11 mouse cellular contexts compared by ENCODE assay signal in the genomic region with DNA sequence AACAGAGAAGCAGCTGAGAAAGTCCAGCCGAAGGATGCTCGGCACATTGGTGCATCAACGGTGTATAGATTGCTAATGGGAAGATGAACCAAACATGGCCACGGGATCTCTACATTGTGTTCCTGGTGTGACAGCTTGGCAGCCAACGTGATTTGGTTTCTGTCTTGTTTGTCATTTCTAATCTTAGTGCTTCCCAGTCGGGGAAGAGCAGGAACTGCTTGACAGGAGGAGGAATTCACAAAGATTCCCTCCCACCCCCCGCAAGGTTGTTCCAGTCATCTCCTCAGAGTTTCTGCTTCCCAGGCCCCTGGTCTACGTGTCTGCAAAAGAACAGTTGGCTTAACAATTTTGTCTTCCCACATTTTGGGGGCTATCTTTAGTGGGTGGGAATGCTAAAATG.
"Had no signal": no experiment of that assay in that cellular context is flagged by ENCODE, and none has a peak within 500 bp of the region (broad histone marks: within the 10 kb centered on the region; RNA-seq: fewer than 3 reads in every experiment).

No protein-coding gene starts in this region.

- DNase-seq: kidney, adult 11 months; kidney, adult 8-10 months; kidney, postnatal 10 days; kidney, postnatal 36 days; liver; lung, adult 18-20 months; lung, postnatal 10 days; lung, postnatal 36 days; thymus, adult 2 months; thymus, postnatal 14 days; thymus, postnatal 4 days had no signal
